ENCODE assay signal across 8 mouse cellular contexts in genomic region chr9:49617216-49617615, GRCm38 (mm10).
DNase-seq lines count a peak whose midpoint lies in the region; ATAC-seq lines count a peak whose summit lies in the region.

No protein-coding gene starts in this region.

- H3K4me1 ChIP-seq in hindbrain, embryonic 11.5 days (replicated peaks; ENCODE audit: control insufficient read depth, insufficient read depth, low read length): no peaks in the 10 kb centered on the region
- H3K4me1 ChIP-seq in hindbrain, embryonic 16.5 days (ENCODE audit: control insufficient read depth, insufficient read depth, low read depth, low read length): peaks cover 7% of the 10 kb centered on the region; the same call in 1 of the 2 replicates
- H3K4me1 ChIP-seq in embryonic facial prominence, embryonic 11.5 days (ENCODE audit: control insufficient read depth, insufficient read depth, low read length): no peaks in the 10 kb centered on the region

- 19% methylated on average over 3 of the region's 3 CpGs for WGBS in hindbrain, embryonic 11.5 days
- 16% methylated on average over 3 of the region's 3 CpGs for WGBS in hindbrain, embryonic 16.5 days
- 17% methylated on average over 3 of the region's 3 CpGs for WGBS in embryonic facial prominence, embryonic 11.5 days

- H3K9ac ChIP-seq in hindbrain, embryonic 11.5 days (ENCODE audit: low read depth, low read length): no peak overlapping the region
- H3K9ac ChIP-seq in hindbrain, embryonic 16.5 days (ENCODE audit: low read depth, low read length): no peak overlapping the region
- H3K9ac ChIP-seq in embryonic facial prominence, embryonic 11.5 days (replicated peaks; ENCODE audit: low read length): no peak overlapping the region

- H3K4me2 ChIP-seq in hindbrain, embryonic 11.5 days (replicated peaks; ENCODE audit: low read depth, low read length): no peak overlapping the region
- no peak overlapping the region for H3K4me2 ChIP-seq in hindbrain, embryonic 16.5 days (ENCODE audit: low read length)
- H3K4me2 ChIP-seq in embryonic facial prominence, embryonic 11.5 days (ENCODE audit: low read depth, low read length): no peak overlapping the region

- no peaks in the 10 kb centered on the region for H3K9me3 ChIP-seq in hindbrain, embryonic 11.5 days (ENCODE audit: control insufficient read depth, low read length)
- no peaks in the 10 kb centered on the region for H3K9me3 ChIP-seq in hindbrain, embryonic 16.5 days (ENCODE audit: control insufficient read depth, low read length)
- H3K9me3 ChIP-seq in embryonic facial prominence, embryonic 11.5 days (replicated peaks; ENCODE audit: control insufficient read depth, low read length): no peaks in the 10 kb centered on the region

- no peak overlapping the region for H3K4me3 ChIP-seq in hindbrain, embryonic 11.5 days (ENCODE audit: low read depth, low read length)
- H3K4me3 ChIP-seq in hindbrain, embryonic 16.5 days (ENCODE audit: low read length): no peak overlapping the region
- no peak overlapping the region for H3K4me3 ChIP-seq in embryonic facial prominence, embryonic 11.5 days (ENCODE audit: low read depth, low read length)

- no peaks in the 10 kb centered on the region for H3K36me3 ChIP-seq in hindbrain, embryonic 11.5 days (ENCODE audit: control insufficient read depth, insufficient read depth, low read length)
- no peaks in the 10 kb centered on the region for H3K36me3 ChIP-seq in hindbrain, embryonic 16.5 days (ENCODE audit: control insufficient read depth, insufficient read depth, low read length)
- H3K36me3 ChIP-seq in embryonic facial prominence, embryonic 11.5 days (replicated peaks; ENCODE audit: control insufficient read depth, insufficient read depth, low read depth, low read length): no peaks in the 10 kb centered on the region

- intact Hi-C loops in left cerebral cortex, postnatal 25 days (cut with DNase I): loop anchor here (2.0 to 5.0 kb wide), 2 partner anchors 360 to 556 kb away; no protein-coding TSS in a partner anchor

- no peak for ATAC-seq in hindbrain, embryonic 11.5 days (ENCODE audit: low FRiP score)
- no peak for ATAC-seq in hindbrain, embryonic 16.5 days
- no peak for ATAC-seq in embryonic facial prominence, embryonic 11.5 days (replicated peaks; ENCODE audit: insufficient number of reproducible peaks, low FRiP score, low TSS enrichment, low read depth)

- peak; percentile 63 for DNase-seq in hindbrain, embryonic 11.5 days (ENCODE audit: low spot score)
- DNase-seq in A20 (ENCODE audit: low read depth, low spot score): peak; percentile 23
- peak; percentile 70 for DNase-seq in ZHBTc4 (ENCODE audit: low read depth, low spot score)
- peak; percentile 62 for DNase-seq in embryonic facial prominence, embryonic 11.5 days (ENCODE audit: low spot score)
- peak; percentile 60 to 81 for DNase-seq in left cerebral cortex, postnatal 25 days (ENCODE audit: low spot score in 2 of 2)
- DNase-seq in thymus, postnatal 4 days: peak; percentile 11
- no peak for DNase-seq in spleen, adult 18-20 months

- H3K27me3 ChIP-seq in hindbrain, embryonic 11.5 days (ENCODE audit: control insufficient read depth, insufficient read depth, low read length): no peaks in the 10 kb centered on the region
- no peaks in the 10 kb centered on the region for H3K27me3 ChIP-seq in hindbrain, embryonic 16.5 days (replicated peaks; ENCODE audit: control insufficient read depth, insufficient read depth, low read length)
- no peaks in the 10 kb centered on the region for H3K27me3 ChIP-seq in embryonic facial prominence, embryonic 11.5 days (ENCODE audit: control insufficient read depth, insufficient read depth, low read length)

- no peak overlapping the region for H3K27ac ChIP-seq in hindbrain, embryonic 11.5 days (ENCODE audit: low read depth, low read length)
- H3K27ac ChIP-seq in hindbrain, embryonic 16.5 days (ENCODE audit: low read depth, low read length): no peak overlapping the region
- no peak overlapping the region for H3K27ac ChIP-seq in embryonic facial prominence, embryonic 11.5 days (replicated peaks; ENCODE audit: low read depth, low read length)

Comparison
In these comparisons a context has a peak if more than half of its experiments do, and no peak if none do; other contexts are left out.
1. DNase-seq: peak in hindbrain, embryonic 11.5 days (single experiment), A20 (single experiment), ZHBTc4 (single experiment), embryonic facial prominence, embryonic 11.5 days (single experiment), left cerebral cortex, postnatal 25 days (2 of 2) and thymus, postnatal 4 days (single experiment); none in spleen, adult 18-20 months (0 of 2).